Mouse (Mus musculus): ENCODE data around the gene Serpinh1. TPM values are rescaled to one million over a fixed set of nuclear protein-coding genes. Genes with fewer than 3 reads are reported as not detected.

Serpinh1 gene
- total and polyA plus RNA-seq, 2 experiments from 2014 or later = 161 to 214 TPM

DNA sequence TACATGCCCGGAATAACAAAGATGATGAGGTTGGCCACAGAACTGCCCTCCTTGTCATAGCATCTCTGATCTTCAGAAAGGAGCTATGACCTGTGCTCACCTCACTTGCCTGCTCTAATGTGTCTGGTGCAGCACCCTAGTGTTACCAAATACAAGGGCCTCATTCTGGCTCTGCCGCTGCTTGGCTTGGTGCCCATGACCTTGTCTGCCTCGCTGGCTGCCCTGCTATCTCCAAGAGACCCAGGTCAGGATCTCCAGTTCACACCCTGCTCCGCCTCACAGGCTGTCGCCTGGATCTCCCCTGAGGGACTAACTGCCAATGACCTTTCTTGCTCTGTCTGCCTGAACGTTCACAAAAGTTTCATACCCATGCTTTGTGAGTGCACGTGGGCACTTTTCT lies 4.2 kb upstream of the Serpinh1 start:
- Histone ChIP-seq H3K27ac (0 out of 2 replicates have a peak overlapping the region, but pooled peaks have one; percentile 76), H3K4me1 (ENCODE audit: insufficient read depth, low read length) (peaks cover 40% of the 10 kb centered on the region), H3K27me3 (ENCODE audit: insufficient read depth, low read length) (no peaks in the 10 kb centered on the region), H3K9ac (replicated peaks; ENCODE audit: low read length) (no peak overlapping the region), H3K36me3 (ENCODE audit: insufficient read depth, low read length) (no peaks in the 10 kb centered on the region), H3K9me3 (ENCODE audit: low read length) (no peaks in the 10 kb centered on the region), H3K4me2 (ENCODE audit: low read depth, low read length) (no peak overlapping the region), H3K4me3 (ENCODE audit: low read length) (no peak overlapping the region)
- 42% methylated on average over 7 of the region's 7 CpGs for WGBS
- no peak for DNase-seq (ENCODE audit: low spot score)
- no peak for TF ChIP-seq CTCF (IDR thresholded peaks at IDR 0.05; ENCODE audit: low read depth)
- ATAC-seq = no peak

DNA sequence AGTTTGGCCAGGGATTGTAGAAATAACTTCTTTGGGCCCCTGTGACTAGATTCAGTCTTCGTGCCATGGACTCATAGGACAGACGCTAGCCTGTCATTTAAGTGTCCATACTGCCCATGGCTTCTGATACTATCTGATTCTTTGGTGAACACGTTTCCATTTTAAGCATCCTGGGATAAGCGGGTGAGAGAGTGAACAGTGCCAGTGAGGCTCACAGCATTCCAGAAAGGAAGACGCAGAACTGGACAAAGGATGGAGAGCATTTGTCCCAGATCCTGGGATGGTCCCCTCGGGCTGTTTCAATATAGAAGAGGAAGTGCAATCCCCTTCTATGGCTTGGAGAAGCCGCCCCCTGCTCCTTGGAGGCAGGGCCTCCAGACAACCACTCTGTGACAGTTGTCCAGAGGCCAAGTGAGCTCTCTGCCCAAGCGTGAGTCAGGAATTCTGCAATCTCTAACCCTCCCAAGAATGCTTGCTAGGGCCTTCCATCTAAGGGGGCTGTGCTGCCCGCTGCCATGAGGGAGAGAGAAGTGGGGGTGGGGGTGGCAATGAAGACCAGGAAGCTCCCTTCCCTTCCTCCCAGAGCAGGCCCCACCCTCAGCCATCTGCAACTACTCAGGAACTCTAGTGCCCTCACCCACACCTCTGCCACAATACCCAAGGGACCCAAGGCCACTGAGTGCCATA lies 3.3 kb upstream of the Serpinh1 start:
- DNase-seq (ENCODE audit: low spot score) = peak; percentile 47
- 25% methylated on average over 9 of the region's 9 CpGs for WGBS
- ATAC-seq = no peak
- Histone ChIP-seq H3K4me2 (ENCODE audit: low read depth, low read length) (0 out of 2 replicates have a peak overlapping the region, but pooled peaks have one; percentile 27), H3K27me3 (ENCODE audit: insufficient read depth, low read length) (no peaks in the 10 kb centered on the region), H3K4me3 (ENCODE audit: low read length) (no peak overlapping the region), H3K9me3 (ENCODE audit: low read length) (no peaks in the 10 kb centered on the region), H3K4me1 (ENCODE audit: insufficient read depth, low read length) (peaks cover 47% of the 10 kb centered on the region), H3K36me3 (ENCODE audit: insufficient read depth, low read length) (no peaks in the 10 kb centered on the region), H3K27ac (peak overlapping the region; percentile 76), H3K9ac (replicated peaks; ENCODE audit: low read length) (no peak overlapping the region; the same call in 1 of the 2 replicates)
- TF ChIP-seq CTCF (IDR thresholded peaks at IDR 0.05; ENCODE audit: low read depth) = no peak

DNA sequence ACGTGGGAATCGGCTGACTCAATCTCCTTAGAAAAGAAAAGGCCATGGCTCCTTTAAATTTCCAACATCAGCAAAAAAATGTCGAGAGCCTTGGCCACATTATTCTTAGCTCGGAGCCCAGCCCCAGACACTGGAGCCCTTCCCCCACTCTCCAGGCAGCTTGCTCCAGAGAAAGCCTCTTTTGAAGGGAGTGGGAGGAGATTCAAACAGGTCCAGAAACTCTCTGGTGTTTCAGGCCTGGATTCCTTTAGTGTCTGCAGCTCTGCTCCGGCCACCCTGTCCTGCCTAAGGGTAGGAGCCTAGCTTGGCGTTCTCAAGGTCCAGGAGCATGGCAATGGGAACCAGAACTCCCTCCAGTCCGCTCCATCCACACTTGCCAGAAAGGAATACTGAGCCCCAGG lies 2.7 kb upstream of the Serpinh1 start:
- 8% methylated on average over 7 of the region's 7 CpGs for WGBS
- Histone ChIP-seq H3K9me3 (ENCODE audit: low read length) (no peaks in the 10 kb centered on the region), H3K4me3 (ENCODE audit: low read length) (no peak overlapping the region), H3K9ac (replicated peaks; ENCODE audit: low read length) (no peak overlapping the region; the same call in none of the 2 replicates), H3K4me1 (ENCODE audit: insufficient read depth, low read length) (peaks cover 48% of the 10 kb centered on the region), H3K4me2 (ENCODE audit: low read depth, low read length) (peak overlapping the region; percentile 27), H3K27ac (peak overlapping the region; percentile 76), H3K27me3 (ENCODE audit: insufficient read depth, low read length) (no peaks in the 10 kb centered on the region), H3K36me3 (ENCODE audit: insufficient read depth, low read length) (no peaks in the 10 kb centered on the region)
- ATAC-seq (no peak), DNase-seq (ENCODE audit: low spot score) (peak; percentile 85)
- no peak for TF ChIP-seq CTCF (IDR thresholded peaks at IDR 0.05; ENCODE audit: low read depth)

- H3K4me2 ChIP-seq (ENCODE audit: low read depth, low read length) = peak overlapping the region; percentile 63
- H3K4me3 ChIP-seq (ENCODE audit: low read length) = peak overlapping the region; percentile 41
- peak; percentile 65 for DNase-seq (ENCODE audit: low spot score)
- peaks cover 43% of the 10 kb centered on the region for H3K4me1 ChIP-seq (ENCODE audit: insufficient read depth, low read length)
- peak; percentile 41; the same call in 1 of the 2 replicates for ATAC-seq
- H3K27me3 ChIP-seq (ENCODE audit: insufficient read depth, low read length) = no peaks in the 10 kb centered on the region
- H3K9me3 ChIP-seq (ENCODE audit: low read length) = no peaks in the 10 kb centered on the region
- TF ChIP-seq CTCF (IDR thresholded peaks at IDR 0.05; ENCODE audit: low read depth) = no peak
- H3K27ac ChIP-seq = peak overlapping the region; percentile 77
- H3K9ac ChIP-seq (replicated peaks; ENCODE audit: low read length) = peak overlapping the region; percentile 58
- H3K36me3 ChIP-seq (ENCODE audit: insufficient read depth, low read length) = no peaks in the 10 kb centered on the region
- 10% methylated on average over 18 of the region's 18 CpGs for WGBS
Measured at GRCm38 (mm10) chr7:99351802-99352517, 1.1 kb downstream of the Serpinh1 start.

DNA sequence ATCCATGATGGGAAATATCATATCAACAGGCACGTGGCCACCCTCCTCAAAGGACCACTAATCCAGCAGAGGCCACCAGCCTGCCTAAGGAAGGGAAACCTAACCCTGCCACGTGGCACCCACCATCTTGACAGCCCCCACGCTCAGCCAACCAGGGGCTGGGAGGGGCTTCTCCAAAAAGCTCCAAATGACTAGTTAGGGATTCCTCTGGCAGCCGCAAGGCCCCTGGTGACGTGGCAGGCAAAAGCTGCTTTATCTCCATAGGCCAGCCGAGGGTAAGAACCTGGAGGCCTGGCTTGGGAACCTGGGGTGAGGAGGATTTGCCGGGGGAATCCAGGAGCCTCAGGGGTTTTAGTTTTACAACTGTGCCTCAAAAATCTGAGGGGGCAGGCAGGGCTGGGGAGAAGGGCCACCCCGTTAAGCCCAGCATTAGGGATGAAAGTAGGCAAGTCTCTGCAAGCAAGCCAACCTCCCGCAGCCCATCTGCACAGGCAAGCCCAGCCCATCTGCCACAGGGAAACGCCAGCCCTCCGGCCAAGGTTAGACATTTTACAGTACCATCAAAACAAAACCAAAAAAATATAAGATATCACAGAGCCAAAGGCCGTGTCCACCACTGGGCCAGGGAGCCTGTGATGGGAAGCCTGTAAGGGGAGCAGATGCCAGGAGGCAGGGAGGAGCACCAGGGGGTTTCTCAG lies 1.8 kb downstream of the Serpinh1 start:
- no peak for TF ChIP-seq CTCF (IDR thresholded peaks at IDR 0.05; ENCODE audit: low read depth)
- DNase-seq (ENCODE audit: low spot score) (peak; percentile 54), ATAC-seq (no peak)
- H3K27me3 ChIP-seq (ENCODE audit: insufficient read depth, low read length) = no peaks in the 10 kb centered on the region
- 18% methylated on average over 12 of the region's 12 CpGs for WGBS
- peak overlapping the region; percentile 77 for H3K27ac ChIP-seq
- peaks cover 36% of the 10 kb centered on the region for H3K4me1 ChIP-seq (ENCODE audit: insufficient read depth, low read length)
- H3K4me2 ChIP-seq (ENCODE audit: low read depth, low read length) = peak overlapping the region; percentile 63
- no peaks in the 10 kb centered on the region for H3K9me3 ChIP-seq (ENCODE audit: low read length)
- H3K4me3 ChIP-seq (ENCODE audit: low read length) = peak overlapping the region; percentile 41
- H3K9ac ChIP-seq (replicated peaks; ENCODE audit: low read length) = peak overlapping the region; percentile 58
- no peaks in the 10 kb centered on the region for H3K36me3 ChIP-seq (ENCODE audit: insufficient read depth, low read length)

DNA sequence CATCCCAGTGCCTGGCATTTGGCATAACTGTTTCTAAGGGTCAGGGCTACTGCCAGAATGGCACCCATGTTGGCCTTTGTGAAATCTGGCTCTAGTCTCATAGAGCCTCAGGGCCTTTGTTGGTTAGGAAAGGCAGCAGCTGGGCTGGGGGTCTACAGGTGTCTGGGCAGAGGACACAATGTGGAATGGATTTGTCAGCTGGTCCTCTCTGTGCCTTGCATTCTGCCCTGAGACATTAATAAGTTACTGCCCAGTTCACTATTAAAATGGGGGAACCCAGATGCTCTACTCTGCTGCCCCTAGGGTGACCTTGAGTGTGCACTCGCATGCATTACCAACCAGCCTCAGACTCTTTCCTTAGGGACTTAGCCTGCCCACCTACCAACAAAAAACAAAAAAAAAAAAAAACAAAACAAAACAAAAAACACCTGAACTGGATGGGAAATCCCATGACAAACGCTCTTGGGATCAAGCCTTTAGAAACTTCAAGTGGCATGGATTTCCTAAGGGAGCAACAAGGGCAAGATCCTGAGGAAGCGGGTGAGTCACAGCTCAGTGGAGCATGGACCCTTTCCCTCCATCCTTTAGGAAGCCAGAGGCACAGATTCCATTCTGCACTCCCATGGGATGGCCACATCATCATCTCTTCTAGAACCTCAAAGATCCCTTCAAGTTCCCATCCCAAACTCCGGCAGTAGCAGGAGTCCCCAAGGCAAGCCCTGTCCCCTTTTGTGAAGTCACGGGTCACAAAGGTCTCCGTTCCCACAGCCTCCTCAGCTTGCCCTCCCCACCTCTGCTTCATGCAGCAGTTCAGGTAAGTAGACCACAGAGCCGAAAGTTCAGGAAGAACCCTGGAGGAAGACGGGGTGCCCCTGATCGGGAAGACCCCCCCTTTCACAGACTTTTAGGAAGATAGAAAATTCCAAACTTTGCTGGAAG lies 3.0 kb downstream of the Serpinh1 start:
- ATAC-seq (no peak), DNase-seq (ENCODE audit: low spot score) (no peak)
- no peaks in the 10 kb centered on the region for H3K27me3 ChIP-seq (ENCODE audit: insufficient read depth, low read length)
- H3K36me3 ChIP-seq (ENCODE audit: insufficient read depth, low read length) = no peaks in the 10 kb centered on the region
- H3K9me3 ChIP-seq (ENCODE audit: low read length) = no peaks in the 10 kb centered on the region
- no peak overlapping the region for H3K4me3 ChIP-seq (ENCODE audit: low read length)
- no peak for TF ChIP-seq CTCF (IDR thresholded peaks at IDR 0.05; ENCODE audit: low read depth)
- WGBS = 68% methylated on average over 9 of the region's 9 CpGs
- H3K4me1 ChIP-seq (ENCODE audit: insufficient read depth, low read length) = peaks cover 24% of the 10 kb centered on the region
- peak overlapping the region; percentile 63 for H3K4me2 ChIP-seq (ENCODE audit: low read depth, low read length)
- H3K9ac ChIP-seq (replicated peaks; ENCODE audit: low read length) = no peak overlapping the region
- H3K27ac ChIP-seq = no peak overlapping the region
